Comparison of ENCODE assay signal across 10 mouse cellular contexts in genomic region chr1:152088030-152088429, GRCm38 (mm10). TPM values are rescaled to one million over a fixed set of nuclear protein-coding genes. Genes with fewer than 3 reads are reported as not detected.
DNase-seq lines count a peak whose midpoint lies in the region; ATAC-seq lines count a peak whose summit lies in the region.
"Had no signal": no experiment of that assay in that cellular context is flagged by ENCODE, and none has a peak within 500 bp of the region (broad histone marks: within the 10 kb centered on the region; RNA-seq: fewer than 3 reads in every experiment).

No protein-coding gene starts in this region.

- H3K4me1 ChIP-seq in heart, embryonic 11.5 days (ENCODE audit: control insufficient read depth, insufficient read depth, low read length) = peaks cover 27% of the 10 kb centered on the region
- peaks cover 34% of the 10 kb centered on the region for H3K4me1 ChIP-seq in liver, embryonic 12.5 days

- ATAC-seq in heart, embryonic 11.5 days (replicated peaks; ENCODE audit: insufficient number of reproducible peaks, low FRiP score, low TSS enrichment) = no peak
- no peak for ATAC-seq in liver, embryonic 12.5 days

- 64% methylated on average over 5 of the region's 5 CpGs for WGBS in heart, embryonic 11.5 days (ENCODE audit: insufficient replicate concordance)
- WGBS in liver, embryonic 12.5 days (ENCODE audit: insufficient replicate concordance) = 66% methylated on average over 5 of the region's 5 CpGs

- peak overlapping the region; percentile 87; the same call in 1 of the 2 replicates for H3K4me3 ChIP-seq in heart, embryonic 11.5 days (ENCODE audit: low read depth, low read length)
- H3K4me3 ChIP-seq in liver, embryonic 12.5 days = no peak overlapping the region

- no peaks in the 10 kb centered on the region; the same call in 1 of the 2 replicates for H3K27me3 ChIP-seq in heart, embryonic 11.5 days (ENCODE audit: control insufficient read depth, insufficient read depth, low read length)
- H3K27me3 ChIP-seq in liver, embryonic 12.5 days (replicated peaks) = peaks cover 90% of the 10 kb centered on the region

- DNase-seq in heart, adult 18-20 months = no peak
- DNase-seq in retina, postnatal 1 day = peak; percentile 14
- no peak for DNase-seq in retina, embryonic 14.5 days (ENCODE audit: low spot score)
- DNase-seq in testis, postnatal 10 days (ENCODE audit: low spot score) = no peak
- DNase-seq in frontal cortex, postnatal 10 days (ENCODE audit: low spot score in 2 of 2) = no peak
- DNase-seq in embryo, embryonic 10 days (ENCODE audit: low spot score) = no peak
- DNase-seq: liver, embryonic 13.5 days; thymus, postnatal 25 days had no signal

- H3K36me3 ChIP-seq in heart, embryonic 11.5 days (ENCODE audit: control insufficient read depth, insufficient read depth, low read length) = no peaks in the 10 kb centered on the region
- H3K36me3 ChIP-seq in liver, embryonic 12.5 days = no peaks in the 10 kb centered on the region
- H3K36me3 ChIP-seq: liver, embryonic 13.5 days had no signal

- no peak overlapping the region for H3K27ac ChIP-seq in heart, embryonic 11.5 days (ENCODE audit: low read depth, low read length)
- H3K27ac ChIP-seq in liver, embryonic 12.5 days = no peak overlapping the region
- H3K27ac ChIP-seq: liver, embryonic 13.5 days had no signal

- peak overlapping the region; percentile 81 for H3K4me2 ChIP-seq in heart, embryonic 11.5 days
- H3K4me2 ChIP-seq in liver, embryonic 12.5 days = 0 out of 2 replicates have a peak overlapping the region, but pooled peaks have one; percentile 81

- no peak overlapping the region for H3K9ac ChIP-seq in heart, embryonic 11.5 days (ENCODE audit: low read depth, low read length)
- no peak overlapping the region for H3K9ac ChIP-seq in liver, embryonic 12.5 days
- H3K9ac ChIP-seq: liver, embryonic 13.5 days had no signal

- no peaks in the 10 kb centered on the region for H3K9me3 ChIP-seq in heart, embryonic 11.5 days (replicated peaks; ENCODE audit: control insufficient read depth, low read length)
- no peaks in the 10 kb centered on the region for H3K9me3 ChIP-seq in liver, embryonic 12.5 days (replicated peaks)
- H3K9me3 ChIP-seq: liver, embryonic 13.5 days had no signal

RNA-seq across cellular contexts. Expression of gene 1700025G04Rik, which starts 1.9 kb away (rescaled TPM):
- 23.3 and 25.0 TPM in 2 replicates for polyA plus RNA-seq in heart, embryonic 11.5 days (2014; fragmentation: Nextera tagmentation; extraction: Ambion mirVana)
- 10 to 100 TPM; 38.9 to 41.0 TPM for total RNA-seq in heart, adult 18-20 months (2021)
- polyA plus RNA-seq in liver, embryonic 12.5 days (2016; fragmentation: Nextera tagmentation; extraction: Ambion mirVana) = 4.5 and 5.7 TPM in 2 replicates
